In genomic region chr5:105238402-105238801, GRCm38 (mm10) we compare ENCODE assay signal across 15 mouse cellular contexts. TPM values are rescaled to one million over a fixed set of nuclear protein-coding genes. Genes with fewer than 3 reads are reported as not detected.
"Had no signal": no experiment of that assay in that cellular context is flagged by ENCODE, and none has a peak within 500 bp of the region (broad histone marks: within the 10 kb centered on the region; RNA-seq: fewer than 3 reads in every experiment).

No protein-coding gene starts in this region.

RNA-seq across cellular contexts. Expression of gene Gbp10, which starts 0.9 kb away (rescaled TPM):
- total RNA-seq: common myeloid progenitor, adult 5-6 weeks; granulocyte monocyte progenitor cell, adult 5-6 weeks had no signal
- polyA plus RNA-seq: embryonic facial prominence, embryonic 13.5 days; erythroblast, embryonic 14.5 days; forebrain, embryonic 10.5 days; forebrain, embryonic 11.5 days; forebrain, embryonic 12.5 days had no signal

RNA-seq across cellular contexts. Expression of gene Gm43302, which starts 55.1 kb away (rescaled TPM):
- total RNA-seq: common myeloid progenitor, adult 5-6 weeks; forebrain, postnatal 0 days; gastrocnemius, postnatal 14 days; gastrocnemius, postnatal 4 days; granulocyte monocyte progenitor cell, adult 5-6 weeks; heart, adult 18-20 months had no signal
- polyA plus RNA-seq: embryonic facial prominence, embryonic 10.5 days; embryonic facial prominence, embryonic 11.5 days; embryonic facial prominence, embryonic 12.5 days; embryonic facial prominence, embryonic 13.5 days; erythroblast, embryonic 14.5 days; forebrain, embryonic 10.5 days; forebrain, embryonic 11.5 days; forebrain, embryonic 12.5 days; forebrain, embryonic 15.5 days; forebrain, postnatal 0 days had no signal

RNA-seq across cellular contexts. Expression of gene Gbp6, which starts 55.1 kb away (rescaled TPM):
- polyA plus RNA-seq: erythroblast, embryonic 14.5 days had no signal
